Mouse (Mus musculus): ENCODE data around the gene Bcl3. TPM values are rescaled to one million over a fixed set of nuclear protein-coding genes. Genes with fewer than 3 reads are reported as not detected.

The Bcl3 gene
- polyA plus RNA-seq, 1 experiment from 2014 or later = 0.54 TPM

GRCm38 (mm10) chr7:19781741-19782140, 40.8 kb downstream of the Bcl3 start:
- H3K9ac ChIP-seq (replicated peaks) = no peak overlapping the region
- no peak for ATAC-seq (ENCODE audit: insufficient number of reproducible peaks, insufficient read depth, low FRiP score, low TSS enrichment, low read depth)
- H3K27ac ChIP-seq = no peak overlapping the region
- H3K4me3 ChIP-seq (replicated peaks) = no peak overlapping the region
- peaks cover 5% of the 10 kb centered on the region; the same call in 1 of the 2 replicates for H3K9me3 ChIP-seq
- no peaks in the 10 kb centered on the region for H3K36me3 ChIP-seq
- no peaks in the 10 kb centered on the region; the same call in 1 of the 2 replicates for H3K4me1 ChIP-seq (replicated peaks)
- H3K27me3 ChIP-seq = peaks cover 6% of the 10 kb centered on the region; the same call in 1 of the 2 replicates
- no peak overlapping the region for H3K4me2 ChIP-seq
- 89% methylated on average over 7 of the region's 7 CpGs for WGBS

- WGBS = 77% methylated on average over 4 of the region's 4 CpGs
- Histone ChIP-seq H3K4me3 (replicated peaks) (no peak overlapping the region), H3K27me3 (peaks cover 1% of the 10 kb centered on the region; the same call in 1 of the 2 replicates), H3K36me3 (no peaks in the 10 kb centered on the region), H3K4me1 (replicated peaks) (no peaks in the 10 kb centered on the region), H3K27ac (no peak overlapping the region), H3K4me2 (no peak overlapping the region), H3K9me3 (peaks cover 5% of the 10 kb centered on the region; the same call in 1 of the 2 replicates), H3K9ac (replicated peaks) (no peak overlapping the region)
- ATAC-seq (ENCODE audit: insufficient number of reproducible peaks, insufficient read depth, low FRiP score, low TSS enrichment, low read depth) = no peak
Observed at GRCm38 (mm10) chr7:19779903-19780302, 42.7 kb downstream of the Bcl3 start.

GRCm38 (mm10) chr7:19778645-19779044, 43.9 kb downstream of the Bcl3 start:
- no peak for ATAC-seq (ENCODE audit: insufficient number of reproducible peaks, insufficient read depth, low FRiP score, low TSS enrichment, low read depth)
- Histone ChIP-seq H3K27me3 (no peaks in the 10 kb centered on the region), H3K9me3 (peaks cover 5% of the 10 kb centered on the region; the same call in 1 of the 2 replicates), H3K4me1 (replicated peaks) (no peaks in the 10 kb centered on the region), H3K9ac (replicated peaks) (no peak overlapping the region), H3K27ac (no peak overlapping the region), H3K4me3 (replicated peaks) (no peak overlapping the region), H3K4me2 (no peak overlapping the region), H3K36me3 (no peaks in the 10 kb centered on the region)
- 88% methylated on average over 8 of the region's 8 CpGs for WGBS

GRCm38 (mm10) chr7:19777049-19777723, 45.4 kb downstream of the Bcl3 start:
- 89% methylated on average over 11 of the region's 11 CpGs for WGBS
- no peak overlapping the region for H3K4me2 ChIP-seq
- H3K9me3 ChIP-seq = peaks cover 5% of the 10 kb centered on the region; the same call in 1 of the 2 replicates
- no peaks in the 10 kb centered on the region for H3K4me1 ChIP-seq (replicated peaks)
- no peak overlapping the region for H3K27ac ChIP-seq
- H3K36me3 ChIP-seq = no peaks in the 10 kb centered on the region
- H3K27me3 ChIP-seq = no peaks in the 10 kb centered on the region
- no peak overlapping the region for H3K4me3 ChIP-seq (replicated peaks)
- no peak for ATAC-seq (ENCODE audit: insufficient number of reproducible peaks, insufficient read depth, low FRiP score, low TSS enrichment, low read depth)
- no peak overlapping the region for H3K9ac ChIP-seq (replicated peaks)

GRCm38 (mm10) chr7:19771682-19772081, 50.9 kb downstream of the Bcl3 start:
- Histone ChIP-seq H3K27me3 (peaks cover 36% of the 10 kb centered on the region), H3K36me3 (no peaks in the 10 kb centered on the region), H3K4me1 (replicated peaks) (peaks cover 32% of the 10 kb centered on the region), H3K9me3 (no peaks in the 10 kb centered on the region), H3K4me3 (replicated peaks) (no peak overlapping the region), H3K27ac (peak overlapping the region; percentile 47; the same call in 1 of the 2 replicates), H3K4me2 (peak overlapping the region; percentile 82), H3K9ac (replicated peaks) (no peak overlapping the region)
- WGBS = 45% methylated on average over 4 of the region's 4 CpGs
- ATAC-seq (ENCODE audit: insufficient number of reproducible peaks, insufficient read depth, low FRiP score, low TSS enrichment, low read depth) = no peak

GRCm38 (mm10) chr7:19770984-19771391, 51.6 kb downstream of the Bcl3 start, which contains the start of gene Bcam:
Gene Bcam, minus strand, starts transcription at chr7:19771016.
- Histone ChIP-seq H3K4me2 (peak within 1 kb of the TSS; percentile 82), H3K27ac (peak within 1 kb of the TSS; percentile 47; the same call in 1 of the 2 replicates), H3K4me3 (replicated peaks) (peak within 1 kb of the TSS; percentile 50), H3K27me3 (peaks cover 36% of the 10 kb centered on the region), H3K9me3 (no peaks in the 10 kb centered on the region), H3K36me3 (0 out of 2 replicates have a peak, but pooled peaks cover 3% of the 10 kb centered on the region), H3K4me1 (replicated peaks) (peaks cover 32% of the 10 kb centered on the region), H3K9ac (replicated peaks) (peak within 1 kb of the TSS; percentile 71)
- ATAC-seq (ENCODE audit: insufficient number of reproducible peaks, insufficient read depth, low FRiP score, low TSS enrichment, low read depth) = peak; percentile 37; the same call in 1 of the 2 replicates
- WGBS = 2% methylated on average over 9 of the region's 9 CpGs

GRCm38 (mm10) chr7:19770375-19770754, 52.2 kb downstream of the Bcl3 start:
- H3K27ac ChIP-seq = no peak overlapping the region; the same call in 1 of the 2 replicates
- peak overlapping the region; percentile 50 for H3K4me3 ChIP-seq (replicated peaks)
- peaks cover 32% of the 10 kb centered on the region for H3K4me1 ChIP-seq (replicated peaks)
- H3K9me3 ChIP-seq = no peaks in the 10 kb centered on the region
- H3K36me3 ChIP-seq = 0 out of 2 replicates have a peak, but pooled peaks cover 3% of the 10 kb centered on the region
- H3K9ac ChIP-seq (replicated peaks) = peak overlapping the region; percentile 71
- ATAC-seq (ENCODE audit: insufficient number of reproducible peaks, insufficient read depth, low FRiP score, low TSS enrichment, low read depth) = peak; percentile 75
- under 1% methylated on average over 28 of the region's 28 CpGs for WGBS
- peak overlapping the region; percentile 82 for H3K4me2 ChIP-seq
- H3K27me3 ChIP-seq = peaks cover 36% of the 10 kb centered on the region

- peak overlapping the region; percentile 82 for H3K4me2 ChIP-seq
- no peaks in the 10 kb centered on the region for H3K9me3 ChIP-seq
- H3K27ac ChIP-seq = peak overlapping the region; percentile 50
- peak overlapping the region; percentile 71 for H3K9ac ChIP-seq (replicated peaks)
- H3K4me3 ChIP-seq (replicated peaks) = peak overlapping the region; percentile 50
- 0 out of 2 replicates have a peak, but pooled peaks cover 3% of the 10 kb centered on the region for H3K36me3 ChIP-seq
- WGBS = 15% methylated on average over 16 of the region's 16 CpGs
- peaks cover 32% of the 10 kb centered on the region for H3K4me1 ChIP-seq (replicated peaks)
- no peak for ATAC-seq (ENCODE audit: insufficient number of reproducible peaks, insufficient read depth, low FRiP score, low TSS enrichment, low read depth)
- peaks cover 36% of the 10 kb centered on the region for H3K27me3 ChIP-seq
Observed at GRCm38 (mm10) chr7:19769434-19770374, 52.9 kb downstream of the Bcl3 start.

- peak overlapping the region; percentile 71; the same call in 1 of the 2 replicates for H3K9ac ChIP-seq (replicated peaks)
- peak overlapping the region; percentile 82 for H3K4me2 ChIP-seq
- H3K27me3 ChIP-seq = peaks cover 36% of the 10 kb centered on the region
- peak overlapping the region; percentile 50 for H3K4me3 ChIP-seq (replicated peaks)
- no peak overlapping the region; the same call in 1 of the 2 replicates for H3K27ac ChIP-seq
- H3K36me3 ChIP-seq = peaks cover 10% of the 10 kb centered on the region; the same call in 1 of the 2 replicates
- no peaks in the 10 kb centered on the region for H3K9me3 ChIP-seq
- WGBS = 20% methylated on average over 4 of the region's 4 CpGs
- no peak for ATAC-seq (ENCODE audit: insufficient number of reproducible peaks, insufficient read depth, low FRiP score, low TSS enrichment, low read depth)
- peaks cover 32% of the 10 kb centered on the region for H3K4me1 ChIP-seq (replicated peaks)
Observed at GRCm38 (mm10) chr7:19769001-19769400, 53.6 kb downstream of the Bcl3 start.

- H3K9ac ChIP-seq (replicated peaks) = no peak overlapping the region
- H3K4me2 ChIP-seq = peak overlapping the region; percentile 82
Observed at GRCm38 (mm10) chr7:19768251-19768650, 54.3 kb downstream of the Bcl3 start.

GRCm38 (mm10) chr7:19764581-19764980, 58.0 kb downstream of the Bcl3 start:
- Histone ChIP-seq H3K36me3 (peaks cover 15% of the 10 kb centered on the region; the same call in 1 of the 2 replicates), H3K4me1 (replicated peaks) (peaks cover 12% of the 10 kb centered on the region), H3K9ac (replicated peaks) (no peak overlapping the region), H3K9me3 (no peaks in the 10 kb centered on the region), H3K4me3 (replicated peaks) (no peak overlapping the region), H3K27me3 (peaks cover 14% of the 10 kb centered on the region), H3K27ac (no peak overlapping the region), H3K4me2 (no peak overlapping the region)
- no peak for ATAC-seq (ENCODE audit: insufficient number of reproducible peaks, insufficient read depth, low FRiP score, low TSS enrichment, low read depth)
- 88% methylated on average over 9 of the region's 9 CpGs for WGBS

More at GRCm38 (mm10) chr7:19768251-19768650, 54.3 kb downstream of the Bcl3 start:
- H3K4me1 ChIP-seq (replicated peaks) = peaks cover 32% of the 10 kb centered on the region
- no peak for ATAC-seq (ENCODE audit: insufficient number of reproducible peaks, insufficient read depth, low FRiP score, low TSS enrichment, low read depth)
- no peaks in the 10 kb centered on the region for H3K9me3 ChIP-seq
- no peak overlapping the region for H3K27ac ChIP-seq
- peaks cover 36% of the 10 kb centered on the region for H3K27me3 ChIP-seq
- WGBS = 76% methylated on average over 14 of the region's 14 CpGs
- H3K36me3 ChIP-seq = peaks cover 15% of the 10 kb centered on the region; the same call in 1 of the 2 replicates
- no peak overlapping the region for H3K4me3 ChIP-seq (replicated peaks)
